Mouse (Mus musculus): ENCODE results near the gene Zswim9. TPM values are rescaled to one million over a fixed set of nuclear protein-coding genes. Genes with fewer than 3 reads are reported as not detected.

Gene Zswim9
- polyA plus RNA-seq, 1 experiment = 9.4 TPM

- Histone ChIP-seq H3K36me3 (ENCODE audit: control insufficient read depth, insufficient read depth, low read length, poor library complexity, severe bottlenecking) (peaks cover 84% of the 10 kb centered on the region), H3K27ac (ENCODE audit: insufficient read depth, low read length) (no peak overlapping the region), H3K4me3 (ENCODE audit: low read depth, low read length) (no peak overlapping the region), H3K27me3 (ENCODE audit: control insufficient read depth, insufficient read depth, low read length, poor library complexity, severe bottlenecking) (no peaks in the 10 kb centered on the region), H3K4me1 (ENCODE audit: control insufficient read depth, insufficient read depth, low read length) (no peaks in the 10 kb centered on the region), H3K9ac (ENCODE audit: low read depth, poor library complexity, severe bottlenecking) (no peak overlapping the region), H3K9me3 (replicated peaks; ENCODE audit: control insufficient read depth, insufficient read depth, low read length, poor library complexity, severe bottlenecking) (peaks cover 42% of the 10 kb centered on the region)
- no peak for TF ChIP-seq EP300 (IDR thresholded peaks at IDR 0.05; ENCODE audit: insufficient read depth, low read depth, low read length)
- no peak for TF ChIP-seq CTCF (IDR thresholded peaks at IDR 0.05; ENCODE audit: low read depth, low read length)
- no peak for TF ChIP-seq POLR2A (IDR thresholded peaks at IDR 0.05; ENCODE audit: insufficient read depth, low read length)
These were observed 30.9 kb upstream of the Zswim9 start for GRCm38 (mm10) chr7:13309407-13309806.

GRCm38 (mm10) chr7:13303372-13303771, 24.9 kb upstream of the Zswim9 start:
- Histone ChIP-seq H3K27me3 (ENCODE audit: control insufficient read depth, insufficient read depth, low read length, poor library complexity, severe bottlenecking) (no peaks in the 10 kb centered on the region), H3K9me3 (replicated peaks; ENCODE audit: control insufficient read depth, insufficient read depth, low read length, poor library complexity, severe bottlenecking) (peaks cover 4% of the 10 kb centered on the region; the same call in 1 of the 2 replicates), H3K9ac (ENCODE audit: low read depth, poor library complexity, severe bottlenecking) (no peak overlapping the region), H3K4me3 (ENCODE audit: low read depth, low read length) (no peak overlapping the region), H3K27ac (ENCODE audit: insufficient read depth, low read length) (no peak overlapping the region), H3K4me1 (ENCODE audit: control insufficient read depth, insufficient read depth, low read length) (no peaks in the 10 kb centered on the region), H3K36me3 (ENCODE audit: control insufficient read depth, insufficient read depth, low read length, poor library complexity, severe bottlenecking) (peaks cover 88% of the 10 kb centered on the region)
- TF ChIP-seq EP300 (IDR thresholded peaks at IDR 0.05; ENCODE audit: insufficient read depth, low read depth, low read length) (no peak), POLR2A (IDR thresholded peaks at IDR 0.05; ENCODE audit: insufficient read depth, low read length) (no peak), CTCF (IDR thresholded peaks at IDR 0.05; ENCODE audit: low read depth, low read length) (no peak)

- Histone ChIP-seq H3K9me3 (replicated peaks; ENCODE audit: control insufficient read depth, insufficient read depth, low read length, poor library complexity, severe bottlenecking) (no peaks in the 10 kb centered on the region), H3K36me3 (ENCODE audit: control insufficient read depth, insufficient read depth, low read length, poor library complexity, severe bottlenecking) (peaks cover 84% of the 10 kb centered on the region), H3K4me1 (ENCODE audit: control insufficient read depth, insufficient read depth, low read length) (no peaks in the 10 kb centered on the region), H3K9ac (ENCODE audit: low read depth, poor library complexity, severe bottlenecking) (no peak overlapping the region), H3K27ac (ENCODE audit: insufficient read depth, low read length) (no peak overlapping the region), H3K4me3 (ENCODE audit: low read depth, low read length) (no peak overlapping the region), H3K27me3 (ENCODE audit: control insufficient read depth, insufficient read depth, low read length, poor library complexity, severe bottlenecking) (no peaks in the 10 kb centered on the region)
- no peak for TF ChIP-seq EP300 (IDR thresholded peaks at IDR 0.05; ENCODE audit: insufficient read depth, low read depth, low read length)
- no peak for TF ChIP-seq POLR2A (IDR thresholded peaks at IDR 0.05; ENCODE audit: insufficient read depth, low read length)
- TF ChIP-seq CTCF (IDR thresholded peaks at IDR 0.05; ENCODE audit: low read depth, low read length) = no peak
These were observed 24.3 kb upstream of the Zswim9 start for GRCm38 (mm10) chr7:13302780-13303179.

GRCm38 (mm10) chr7:13301643-13302042, 23.1 kb upstream of the Zswim9 start:
- Histone ChIP-seq H3K4me1 (ENCODE audit: control insufficient read depth, insufficient read depth, low read length) (no peaks in the 10 kb centered on the region), H3K4me3 (ENCODE audit: low read depth, low read length) (no peak overlapping the region), H3K36me3 (ENCODE audit: control insufficient read depth, insufficient read depth, low read length, poor library complexity, severe bottlenecking) (peaks cover 80% of the 10 kb centered on the region), H3K27me3 (ENCODE audit: control insufficient read depth, insufficient read depth, low read length, poor library complexity, severe bottlenecking) (no peaks in the 10 kb centered on the region), H3K9me3 (replicated peaks; ENCODE audit: control insufficient read depth, insufficient read depth, low read length, poor library complexity, severe bottlenecking) (no peaks in the 10 kb centered on the region), H3K27ac (ENCODE audit: insufficient read depth, low read length) (no peak overlapping the region), H3K9ac (ENCODE audit: low read depth, poor library complexity, severe bottlenecking) (no peak overlapping the region)
- TF ChIP-seq CTCF (IDR thresholded peaks at IDR 0.05; ENCODE audit: low read depth, low read length) = no peak
- no peak for TF ChIP-seq POLR2A (IDR thresholded peaks at IDR 0.05; ENCODE audit: insufficient read depth, low read length)
- TF ChIP-seq EP300 (IDR thresholded peaks at IDR 0.05; ENCODE audit: insufficient read depth, low read depth, low read length) = no peak

GRCm38 (mm10) chr7:13298821-13299220, 20.3 kb upstream of the Zswim9 start:
- no peaks in the 10 kb centered on the region for H3K9me3 ChIP-seq (replicated peaks; ENCODE audit: control insufficient read depth, insufficient read depth, low read length, poor library complexity, severe bottlenecking)
- H3K4me1 ChIP-seq (ENCODE audit: control insufficient read depth, insufficient read depth, low read length) = no peaks in the 10 kb centered on the region
- peaks cover 79% of the 10 kb centered on the region for H3K36me3 ChIP-seq (ENCODE audit: control insufficient read depth, insufficient read depth, low read length, poor library complexity, severe bottlenecking)
- no peak for TF ChIP-seq EP300 (IDR thresholded peaks at IDR 0.05; ENCODE audit: insufficient read depth, low read depth, low read length)
- TF ChIP-seq CTCF (IDR thresholded peaks at IDR 0.05; ENCODE audit: low read depth, low read length) = no peak
- TF ChIP-seq POLR2A (IDR thresholded peaks at IDR 0.05; ENCODE audit: insufficient read depth, low read length) = no peak
- H3K9ac ChIP-seq (ENCODE audit: low read depth, poor library complexity, severe bottlenecking) = no peak overlapping the region
- H3K27ac ChIP-seq (ENCODE audit: insufficient read depth, low read length) = no peak overlapping the region
- H3K4me3 ChIP-seq (ENCODE audit: low read depth, low read length) = no peak overlapping the region
- no peaks in the 10 kb centered on the region for H3K27me3 ChIP-seq (ENCODE audit: control insufficient read depth, insufficient read depth, low read length, poor library complexity, severe bottlenecking)

GRCm38 (mm10) chr7:13297636-13298035, 19.1 kb upstream of the Zswim9 start:
- H3K4me1 ChIP-seq (ENCODE audit: control insufficient read depth, insufficient read depth, low read length) = no peaks in the 10 kb centered on the region
- TF ChIP-seq CTCF (IDR thresholded peaks at IDR 0.05; ENCODE audit: low read depth, low read length) = no peak
- TF ChIP-seq EP300 (IDR thresholded peaks at IDR 0.05; ENCODE audit: insufficient read depth, low read depth, low read length) = no peak
- TF ChIP-seq POLR2A (IDR thresholded peaks at IDR 0.05; ENCODE audit: insufficient read depth, low read length) = no peak

More at GRCm38 (mm10) chr7:13297636-13298035, 19.1 kb upstream of the Zswim9 start:
- Histone ChIP-seq H3K27ac (ENCODE audit: insufficient read depth, low read length) (peak overlapping the region; percentile 86), H3K36me3 (ENCODE audit: control insufficient read depth, insufficient read depth, low read length, poor library complexity, severe bottlenecking) (peaks cover 77% of the 10 kb centered on the region), H3K27me3 (ENCODE audit: control insufficient read depth, insufficient read depth, low read length, poor library complexity, severe bottlenecking) (no peaks in the 10 kb centered on the region), H3K4me3 (ENCODE audit: low read depth, low read length) (no peak overlapping the region), H3K9ac (ENCODE audit: low read depth, poor library complexity, severe bottlenecking) (no peak overlapping the region), H3K9me3 (replicated peaks; ENCODE audit: control insufficient read depth, insufficient read depth, low read length, poor library complexity, severe bottlenecking) (no peaks in the 10 kb centered on the region)

Data from ES-Bruce4 (cell line).